Mouse (Mus musculus): ENCODE measurements around the gene Iqcf6.

DNA sequence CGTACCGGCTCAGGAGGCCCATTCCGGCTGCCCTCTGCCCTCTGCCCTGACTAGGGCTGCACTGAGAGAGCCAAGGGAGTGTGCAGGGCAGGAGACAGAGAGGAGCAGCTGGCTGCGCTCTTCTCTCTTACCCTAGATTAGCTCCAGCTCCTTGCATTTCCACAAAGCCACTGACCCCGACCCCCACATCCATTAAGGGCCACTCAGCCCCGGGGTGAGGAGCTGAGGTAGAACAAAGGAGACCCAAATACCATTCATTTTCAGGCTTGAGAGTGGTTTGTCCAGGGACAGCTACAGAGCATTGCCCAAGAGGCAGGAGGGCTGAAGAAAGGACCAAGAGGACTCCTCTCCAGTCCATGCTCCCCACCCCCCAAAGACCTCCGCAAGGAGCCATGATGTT lies 33.1 kb downstream of the Iqcf6 start:
- TF ChIP-seq CTCF (IDR thresholded peaks at IDR 0.05; ENCODE audit: control insufficient read depth, insufficient read depth, insufficient replicate concordance, low read depth, low read length) (no peak), POLR2A (IDR thresholded peaks at IDR 0.05; ENCODE audit: control insufficient read depth, low read depth, low read length) (no peak)
